Mouse (Mus musculus): ENCODE data around the gene Mapkbp1. TPM values are rescaled to one million over a fixed set of nuclear protein-coding genes. Genes with fewer than 3 reads are reported as not detected.

Gene Mapkbp1
- polyA plus RNA-seq, 1 experiment from 2014 or later: 5.8 TPM

- peaks cover 23% of the 10 kb centered on the region for H3K36me3 ChIP-seq (ENCODE audit: control insufficient read depth, insufficient read depth)
- H3K9ac ChIP-seq (replicated peaks; ENCODE audit: low read depth, low read length): no peak overlapping the region
- no peaks in the 10 kb centered on the region for H3K9me3 ChIP-seq (ENCODE audit: control insufficient read depth, low read length)
- H3K4me2 ChIP-seq (ENCODE audit: low read length): no peak overlapping the region
- no peak overlapping the region for H3K4me3 ChIP-seq (replicated peaks; ENCODE audit: low read length)
- ATAC-seq: no peak
- no peak overlapping the region for H3K27ac ChIP-seq (ENCODE audit: low read length)
- 87% methylated on average over 12 of the region's 12 CpGs for WGBS
- no peaks in the 10 kb centered on the region for H3K27me3 ChIP-seq (replicated peaks; ENCODE audit: control insufficient read depth, insufficient read depth, low read length)
- H3K4me1 ChIP-seq (replicated peaks; ENCODE audit: control insufficient read depth, insufficient read depth, low read length): no peaks in the 10 kb centered on the region
Measured at GRCm38 (mm10) chr2:120017599-120017998, 45.1 kb downstream of the Mapkbp1 start.

GRCm38 (mm10) chr2:120024337-120024736 lies 51.8 kb downstream of the Mapkbp1 start:
- Histone ChIP-seq H3K36me3 (ENCODE audit: control insufficient read depth, insufficient read depth) (peaks cover 10% of the 10 kb centered on the region; the same call in 1 of the 2 replicates), H3K27ac (ENCODE audit: low read length) (no peak overlapping the region), H3K9ac (replicated peaks; ENCODE audit: low read depth, low read length) (no peak overlapping the region), H3K4me2 (ENCODE audit: low read length) (no peak overlapping the region), H3K4me1 (replicated peaks; ENCODE audit: control insufficient read depth, insufficient read depth, low read length) (peaks cover 13% of the 10 kb centered on the region), H3K9me3 (ENCODE audit: control insufficient read depth, low read length) (no peaks in the 10 kb centered on the region), H3K4me3 (replicated peaks; ENCODE audit: low read length) (no peak overlapping the region), H3K27me3 (replicated peaks; ENCODE audit: control insufficient read depth, insufficient read depth, low read length) (no peaks in the 10 kb centered on the region)
- 88% methylated on average over 5 of the region's 5 CpGs for WGBS
- no peak for ATAC-seq

GRCm38 (mm10) chr2:120026984-120027949 lies 54.8 kb downstream of the Mapkbp1 start, which contains the start of the genes Jmjd7 and Gm28042:
Gene Jmjd7 (plus strand): TSS chr2:120027483.
Gene Gm28042 (plus strand): TSS chr2:120027493.
- Histone ChIP-seq H3K27ac (ENCODE audit: low read length) (peak within 1 kb of the TSS; percentile 88), H3K4me2 (ENCODE audit: low read length) (peak within 1 kb of the TSS; percentile 84), H3K9ac (replicated peaks; ENCODE audit: low read depth, low read length) (peak within 1 kb of the TSS; percentile 95), H3K27me3 (replicated peaks; ENCODE audit: control insufficient read depth, insufficient read depth, low read length) (no peaks in the 10 kb centered on the region), H3K4me1 (replicated peaks; ENCODE audit: control insufficient read depth, insufficient read depth, low read length) (peaks cover 13% of the 10 kb centered on the region), H3K4me3 (replicated peaks; ENCODE audit: low read length) (peak within 1 kb of the TSS; percentile 84), H3K36me3 (ENCODE audit: control insufficient read depth, insufficient read depth) (peaks cover 6% of the 10 kb centered on the region; the same call in 1 of the 2 replicates), H3K9me3 (ENCODE audit: control insufficient read depth, low read length) (no peaks in the 10 kb centered on the region)
- peak; percentile 94 for ATAC-seq
- WGBS: 5% methylated on average over 50 of the region's 50 CpGs

GRCm38 (mm10) chr2:120027950-120028331 lies 55.4 kb downstream of the Mapkbp1 start:
- Histone ChIP-seq H3K36me3 (ENCODE audit: control insufficient read depth, insufficient read depth) (peaks cover 7% of the 10 kb centered on the region; the same call in 1 of the 2 replicates), H3K27ac (ENCODE audit: low read length) (peak overlapping the region; percentile 88), H3K4me1 (replicated peaks; ENCODE audit: control insufficient read depth, insufficient read depth, low read length) (peaks cover 13% of the 10 kb centered on the region), H3K4me3 (replicated peaks; ENCODE audit: low read length) (peak overlapping the region; percentile 84), H3K27me3 (replicated peaks; ENCODE audit: control insufficient read depth, insufficient read depth, low read length) (no peaks in the 10 kb centered on the region), H3K4me2 (ENCODE audit: low read length) (peak overlapping the region; percentile 84), H3K9me3 (ENCODE audit: control insufficient read depth, low read length) (no peaks in the 10 kb centered on the region), H3K9ac (replicated peaks; ENCODE audit: low read depth, low read length) (peak overlapping the region; percentile 95)
- WGBS: 46% methylated on average over 3 of the region's 3 CpGs
- peak; percentile 12 for ATAC-seq

GRCm38 (mm10) chr2:120030380-120030779 lies 57.9 kb downstream of the Mapkbp1 start:
- no peaks in the 10 kb centered on the region for H3K9me3 ChIP-seq (ENCODE audit: control insufficient read depth, low read length)
- peaks cover 13% of the 10 kb centered on the region for H3K4me1 ChIP-seq (replicated peaks; ENCODE audit: control insufficient read depth, insufficient read depth, low read length)
- H3K9ac ChIP-seq (replicated peaks; ENCODE audit: low read depth, low read length): no peak overlapping the region
- peaks cover 6% of the 10 kb centered on the region; the same call in 1 of the 2 replicates for H3K36me3 ChIP-seq (ENCODE audit: control insufficient read depth, insufficient read depth)
- no peak overlapping the region for H3K4me3 ChIP-seq (replicated peaks; ENCODE audit: low read length)
- H3K4me2 ChIP-seq (ENCODE audit: low read length): no peak overlapping the region
- no peak for ATAC-seq
- no peak overlapping the region for H3K27ac ChIP-seq (ENCODE audit: low read length)
- no peaks in the 10 kb centered on the region for H3K27me3 ChIP-seq (replicated peaks; ENCODE audit: control insufficient read depth, insufficient read depth, low read length)
- 87% methylated on average over 8 of the region's 8 CpGs for WGBS

GRCm38 (mm10) chr2:120032726-120033467 lies 60.4 kb downstream of the Mapkbp1 start, which contains the start of gene Pla2g4b:
Gene Pla2g4b (plus strand): TSS chr2:120033417.
- H3K27ac ChIP-seq (ENCODE audit: low read length): no peak within 1 kb of the TSS
- H3K36me3 ChIP-seq (ENCODE audit: control insufficient read depth, insufficient read depth): peaks cover 8% of the 10 kb centered on the region; the same call in 1 of the 2 replicates

GRCm38 (mm10) chr2:120033726-120034125 lies 61.2 kb downstream of the Mapkbp1 start:
- Histone ChIP-seq H3K4me2 (ENCODE audit: low read length) (no peak overlapping the region), H3K4me1 (replicated peaks; ENCODE audit: control insufficient read depth, insufficient read depth, low read length) (no peaks in the 10 kb centered on the region), H3K9ac (replicated peaks; ENCODE audit: low read depth, low read length) (no peak overlapping the region), H3K36me3 (ENCODE audit: control insufficient read depth, insufficient read depth) (peaks cover 8% of the 10 kb centered on the region; the same call in 1 of the 2 replicates), H3K27ac (ENCODE audit: low read length) (no peak overlapping the region), H3K9me3 (ENCODE audit: control insufficient read depth, low read length) (no peaks in the 10 kb centered on the region), H3K27me3 (replicated peaks; ENCODE audit: control insufficient read depth, insufficient read depth, low read length) (no peaks in the 10 kb centered on the region), H3K4me3 (replicated peaks; ENCODE audit: low read length) (no peak overlapping the region)
- ATAC-seq: no peak
- 72% methylated on average over 5 of the region's 5 CpGs for WGBS

More at GRCm38 (mm10) chr2:120032726-120033467, 60.4 kb downstream of the Mapkbp1 start, which contains the start of gene Pla2g4b:
- Histone ChIP-seq H3K4me3 (replicated peaks; ENCODE audit: low read length) (no peak within 1 kb of the TSS), H3K9ac (replicated peaks; ENCODE audit: low read depth, low read length) (no peak within 1 kb of the TSS), H3K27me3 (replicated peaks; ENCODE audit: control insufficient read depth, insufficient read depth, low read length) (no peaks in the 10 kb centered on the region), H3K4me2 (ENCODE audit: low read length) (no peak within 1 kb of the TSS), H3K9me3 (ENCODE audit: control insufficient read depth, low read length) (no peaks in the 10 kb centered on the region), H3K4me1 (replicated peaks; ENCODE audit: control insufficient read depth, insufficient read depth, low read length) (peaks cover 7% of the 10 kb centered on the region)
- WGBS: 91% methylated on average over 12 of the region's 12 CpGs
- no peak for ATAC-seq

- Histone ChIP-seq H3K9ac (replicated peaks; ENCODE audit: low read depth, low read length) (no peak overlapping the region), H3K27me3 (replicated peaks; ENCODE audit: control insufficient read depth, insufficient read depth, low read length) (no peaks in the 10 kb centered on the region), H3K36me3 (ENCODE audit: control insufficient read depth, insufficient read depth) (peaks cover 14% of the 10 kb centered on the region), H3K27ac (ENCODE audit: low read length) (no peak overlapping the region), H3K4me2 (ENCODE audit: low read length) (no peak overlapping the region), H3K4me3 (replicated peaks; ENCODE audit: low read length) (no peak overlapping the region), H3K4me1 (replicated peaks; ENCODE audit: control insufficient read depth, insufficient read depth, low read length) (no peaks in the 10 kb centered on the region), H3K9me3 (ENCODE audit: control insufficient read depth, low read length) (no peaks in the 10 kb centered on the region)
- WGBS: 97% methylated on average over 9 of the region's 9 CpGs
- no peak for ATAC-seq
Measured at GRCm38 (mm10) chr2:120037744-120038143, 65.2 kb downstream of the Mapkbp1 start.

GRCm38 (mm10) chr2:120040991-120041390 lies 68.5 kb downstream of the Mapkbp1 start:
- no peak for ATAC-seq
- no peaks in the 10 kb centered on the region for H3K27me3 ChIP-seq (replicated peaks; ENCODE audit: control insufficient read depth, insufficient read depth, low read length)
- no peak overlapping the region for H3K4me3 ChIP-seq (replicated peaks; ENCODE audit: low read length)
- 83% methylated on average over 5 of the region's 5 CpGs for WGBS
- no peak overlapping the region for H3K4me2 ChIP-seq (ENCODE audit: low read length)
- H3K9me3 ChIP-seq (ENCODE audit: control insufficient read depth, low read length): no peaks in the 10 kb centered on the region
- H3K27ac ChIP-seq (ENCODE audit: low read length): no peak overlapping the region
- H3K9ac ChIP-seq (replicated peaks; ENCODE audit: low read depth, low read length): no peak overlapping the region
- peaks cover 12% of the 10 kb centered on the region for H3K36me3 ChIP-seq (ENCODE audit: control insufficient read depth, insufficient read depth)
- no peaks in the 10 kb centered on the region for H3K4me1 ChIP-seq (replicated peaks; ENCODE audit: control insufficient read depth, insufficient read depth, low read length)
